Mouse (Mus musculus): Measurements from ENCODE around the gene Ddx28.

- TF ChIP-seq POLR2A (IDR thresholded peaks at IDR 0.05; ENCODE audit: low read depth, low read length) (no peak; the same call in 1 of the 2 replicates), CTCF (IDR thresholded peaks at IDR 0.05; ENCODE audit: extremely low read depth, insufficient read depth, insufficient read length, insufficient replicate concordance) (no peak)
Measured at GRCm38 (mm10) chr8:106055038-106055437, 43.4 kb upstream of the Ddx28 start.

Measured in spleen, adult 2 months (tissue).